Mouse (Mus musculus) MEL (cell line): Measurements from ENCODE around the gene Taok1.

Experiments
- CTCF ChIP-seq, 3 experiments: IDR thresholded peaks in 2 of 3; conservative IDR thresholded peaks in 1 of 3; 2 replicates each; pipeline ENCODE4 v1.5.1; 2011 to 2012; ENCODE audit warnings: low read length in 3 of 3, low read depth in 2 of 3, mild to moderate bottlenecking in 2 of 3, improper control_type of control experiment in 1 of 3, inconsistent platforms in 1 of 3, mixed read lengths in 1 of 3, moderate library complexity in 1 of 3; ENCODE audit not compliant: control insufficient read depth in 1 of 3, insufficient read depth in 1 of 3, poor library complexity in 1 of 3, severe bottlenecking in 1 of 3
- E2F4 ChIP-seq: IDR thresholded peaks from 2 replicates; pipeline ENCODE4 v1.6.1; 2011; ENCODE audit warnings: low read depth, low read length, improper control_type of control experiment, borderline replicate concordance
- EP300 ChIP-seq, 2 experiments: IDR thresholded peaks; 2 replicates each; pipeline ENCODE4 v1.6.1; 2011; ENCODE audit warnings: improper control_type of control experiment in 2 of 2, low read length in 2 of 2, low read depth in 1 of 2, mild to moderate bottlenecking in 1 of 2
- JUND ChIP-seq: IDR thresholded peaks from 2 replicates; pipeline ENCODE4 v1.6.1; 2011; ENCODE audit warnings: low read depth, mild to moderate bottlenecking, improper control_type of control experiment, low read length
- MAX ChIP-seq: IDR thresholded peaks from 2 replicates; pipeline ENCODE4 v1.6.1; 2011; ENCODE audit warnings: low read length, improper control_type of control experiment
- MAZ ChIP-seq: IDR thresholded peaks from 2 replicates; pipeline ENCODE4 v1.6.1; 2012; ENCODE audit warnings: low read depth, mild to moderate bottlenecking, inconsistent platforms, low read length, improper control_type of control experiment
- RAD21 ChIP-seq: IDR thresholded peaks from 2 replicates; pipeline ENCODE4 v1.6.1; 2011; ENCODE audit warnings: mild to moderate bottlenecking, low read depth, low read length, improper control_type of control experiment

DNA sequence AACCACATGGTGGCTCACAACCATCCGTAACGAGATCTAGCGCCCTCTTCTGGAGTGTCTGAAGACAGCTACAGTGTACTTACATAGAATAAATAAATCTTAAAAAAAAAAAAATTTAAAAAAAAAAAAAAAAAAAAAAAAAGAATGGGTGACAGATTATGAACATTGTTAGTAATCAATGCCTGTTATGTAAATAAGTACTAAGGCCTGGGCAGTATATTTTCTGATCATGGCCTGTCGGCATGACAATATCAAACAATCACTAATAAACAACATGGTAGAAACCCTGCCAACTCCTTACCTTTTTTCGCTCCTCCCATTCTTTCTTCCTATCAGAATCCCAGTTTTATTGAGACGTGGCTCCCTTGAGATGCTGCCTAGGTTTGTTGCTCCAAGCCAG, 44.9 kb upstream of the Taok1 start:
- TF ChIP-seq EP300 (IDR thresholded peaks at IDR 0.05; ENCODE audit: low read depth in 1 of 2, low read length in 2 of 2) (no peak), CTCF (IDR thresholded peaks at IDR 0.05 in 2 of 3, conservative IDR thresholded peaks at IDR 0.05 in 1 of 3; ENCODE audit: control insufficient read depth in 1 of 3, insufficient read depth in 1 of 3, low read depth in 2 of 3, low read length in 3 of 3, poor library complexity in 1 of 3, severe bottlenecking in 1 of 3) (no peak), RAD21 (no peak), E2F4 (no peak), MAZ (no peak), JUND (no peak), MAX (no peak)
